Mouse (Mus musculus) stomach, postnatal 0 days (tissue): Measurements from ENCODE around the gene Fnip2.

Experiments used
- CTCF ChIP-seq: IDR thresholded peaks from 2 replicates; pipeline ENCODE4 v1.5.1; 2016; ENCODE audit warnings: antibody characterized with exemption, low read depth, mild to moderate bottlenecking, moderate library complexity
- EP300 ChIP-seq: optimal IDR thresholded peaks from 2 replicates; pipeline ENCODE3; 2016; ENCODE audit warnings: antibody characterized with exemption

DNA sequence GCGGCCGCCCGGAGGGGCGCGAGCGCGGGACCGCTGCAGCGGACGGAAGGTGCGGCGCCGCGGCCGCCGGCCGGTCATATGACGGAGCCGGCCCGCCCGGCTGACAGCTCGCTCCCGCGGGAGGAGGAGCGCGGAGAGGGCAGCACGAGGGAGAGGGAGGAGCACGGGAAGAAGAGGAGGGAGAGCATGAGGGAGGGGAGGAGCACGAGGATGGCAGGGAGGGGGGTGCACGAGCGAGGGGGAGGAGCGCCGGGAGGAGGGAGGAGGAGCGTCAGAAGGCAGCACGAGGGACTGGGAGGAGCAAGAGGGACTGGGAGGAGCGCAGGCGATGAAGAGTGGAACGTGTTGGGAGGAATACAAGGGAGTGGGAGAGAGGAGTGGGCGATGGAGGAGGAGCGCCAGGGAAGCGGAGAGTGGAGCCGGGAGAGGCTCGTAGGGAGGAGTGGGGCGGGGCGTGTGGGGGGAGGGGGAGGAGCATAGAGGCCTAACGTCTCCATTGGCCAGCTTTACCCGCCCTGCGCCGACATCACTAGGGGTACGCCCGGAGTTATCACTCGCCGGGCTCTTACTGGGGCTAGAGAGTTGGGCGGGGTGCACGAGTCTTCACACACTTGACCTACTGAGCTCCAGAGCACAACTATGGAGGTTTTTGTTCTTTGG lies at the start of gene Fnip2:
- no peak for TF ChIP-seq CTCF
- TF ChIP-seq EP300: no peak
